Mouse (Mus musculus): ENCODE results near the gene Sbds. TPM values are rescaled to one million over a fixed set of nuclear protein-coding genes. Genes with fewer than 3 reads are reported as not detected.

Gene Sbds
- polyA plus RNA-seq, 1 experiment: 24.2 TPM

DNA sequence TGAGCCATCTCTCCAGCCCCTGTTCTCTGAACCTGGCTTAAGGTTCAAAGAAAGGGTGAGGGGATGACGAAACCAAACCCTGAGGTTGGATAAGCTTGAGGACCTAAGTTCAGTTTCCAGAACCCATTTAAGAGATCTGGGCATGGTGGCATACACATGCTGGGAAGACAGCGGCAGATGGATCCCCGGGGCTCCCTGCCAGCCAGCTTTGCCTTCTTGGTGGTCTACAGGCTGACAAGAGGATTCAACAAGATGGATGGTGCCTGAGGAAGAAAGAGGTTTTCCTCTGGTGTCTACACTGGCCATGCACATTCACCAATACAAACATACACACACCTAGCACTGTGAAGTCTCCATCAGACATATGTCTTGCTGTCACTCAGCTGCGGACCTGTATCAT is 37.6 kb upstream of the Sbds start:
- H3K27ac ChIP-seq (ENCODE audit: insufficient read depth, low read depth, low read length): no peak overlapping the region
- no peaks in the 10 kb centered on the region for H3K27me3 ChIP-seq (ENCODE audit: control insufficient read depth, insufficient read depth, low read length)
- TF ChIP-seq POLR2A (IDR thresholded peaks at IDR 0.05; ENCODE audit: low read depth, low read length) (no peak), CTCF (IDR thresholded peaks at IDR 0.05; ENCODE audit: extremely low read depth, insufficient read length, insufficient replicate concordance, low read depth, low read length) (no peak)
- no peak overlapping the region for H3K4me3 ChIP-seq (ENCODE audit: low read depth, low read length)
- 93% methylated on average over 4 of the region's 4 CpGs for WGBS
- H3K36me3 ChIP-seq (ENCODE audit: control insufficient read depth, insufficient read depth, low read length): peaks cover 25% of the 10 kb centered on the region
- no peaks in the 10 kb centered on the region for H3K4me1 ChIP-seq (ENCODE audit: control insufficient read depth, insufficient read depth, insufficient read length, low read length)

DNA sequence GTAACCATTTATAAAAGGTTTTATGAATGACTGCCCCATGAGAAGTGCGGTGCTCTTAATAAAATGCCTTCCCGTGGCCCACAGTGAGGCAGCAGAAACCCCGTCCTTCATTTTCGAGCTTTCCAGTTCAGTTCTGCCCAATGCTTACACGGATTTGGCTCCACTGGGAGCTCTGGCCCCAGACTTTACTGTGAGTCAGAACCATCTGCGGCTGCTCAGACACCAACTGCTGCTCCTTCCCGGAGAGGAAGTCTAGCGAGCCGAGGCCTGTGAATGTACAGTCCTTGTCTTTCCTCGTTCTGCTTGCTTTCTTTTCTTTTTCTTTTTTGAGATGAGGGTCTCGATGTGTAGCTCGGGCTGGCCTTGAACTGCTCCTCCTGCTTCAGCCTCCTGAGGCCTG is 35.4 kb upstream of the Sbds start:
- Histone ChIP-seq H3K27ac (ENCODE audit: insufficient read depth, low read depth, low read length) (no peak overlapping the region), H3K4me1 (ENCODE audit: control insufficient read depth, insufficient read depth, insufficient read length, low read length) (no peaks in the 10 kb centered on the region), H3K4me3 (ENCODE audit: low read depth, low read length) (no peak overlapping the region), H3K27me3 (ENCODE audit: control insufficient read depth, insufficient read depth, low read length) (no peaks in the 10 kb centered on the region), H3K36me3 (ENCODE audit: control insufficient read depth, insufficient read depth, low read length) (peaks cover 18% of the 10 kb centered on the region)
- no peak for TF ChIP-seq CTCF (IDR thresholded peaks at IDR 0.05; ENCODE audit: extremely low read depth, insufficient read length, insufficient replicate concordance, low read depth, low read length)
- 94% methylated on average over 12 of the region's 12 CpGs for WGBS

DNA sequence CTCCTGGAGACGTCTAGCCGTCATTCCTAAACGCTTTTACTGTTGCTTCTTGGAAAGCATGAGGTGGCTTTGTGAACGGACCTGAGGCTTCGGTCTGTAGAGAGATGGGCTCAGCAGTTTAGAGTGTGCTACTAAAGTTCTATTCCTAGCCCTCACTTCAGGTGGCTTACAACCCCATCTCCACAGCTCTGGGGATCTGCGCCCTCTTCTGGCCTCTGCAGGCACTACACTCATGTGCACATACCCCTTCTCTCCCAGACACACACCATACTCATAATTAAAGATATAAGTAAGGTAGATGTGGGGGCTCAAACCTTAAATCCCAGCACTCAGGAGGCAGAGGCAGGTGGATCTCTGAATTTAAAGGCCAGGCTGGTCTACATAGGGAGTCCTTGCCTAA is 34.9 kb upstream of the Sbds start:
- no peaks in the 10 kb centered on the region for H3K27me3 ChIP-seq (ENCODE audit: control insufficient read depth, insufficient read depth, low read length)
- TF ChIP-seq POLR2A (IDR thresholded peaks at IDR 0.05; ENCODE audit: low read depth, low read length): no peak
- TF ChIP-seq CTCF (IDR thresholded peaks at IDR 0.05; ENCODE audit: extremely low read depth, insufficient read length, insufficient replicate concordance, low read depth, low read length): peak; percentile 24; the same call in 1 of the 2 replicates
- no peaks in the 10 kb centered on the region for H3K4me1 ChIP-seq (ENCODE audit: control insufficient read depth, insufficient read depth, insufficient read length, low read length)
- peaks cover 18% of the 10 kb centered on the region for H3K36me3 ChIP-seq (ENCODE audit: control insufficient read depth, insufficient read depth, low read length)
- H3K27ac ChIP-seq (ENCODE audit: insufficient read depth, low read depth, low read length): no peak overlapping the region
- WGBS: 98% methylated on average over 6 of the region's 6 CpGs
- no peak overlapping the region for H3K4me3 ChIP-seq (ENCODE audit: low read depth, low read length)

DNA sequence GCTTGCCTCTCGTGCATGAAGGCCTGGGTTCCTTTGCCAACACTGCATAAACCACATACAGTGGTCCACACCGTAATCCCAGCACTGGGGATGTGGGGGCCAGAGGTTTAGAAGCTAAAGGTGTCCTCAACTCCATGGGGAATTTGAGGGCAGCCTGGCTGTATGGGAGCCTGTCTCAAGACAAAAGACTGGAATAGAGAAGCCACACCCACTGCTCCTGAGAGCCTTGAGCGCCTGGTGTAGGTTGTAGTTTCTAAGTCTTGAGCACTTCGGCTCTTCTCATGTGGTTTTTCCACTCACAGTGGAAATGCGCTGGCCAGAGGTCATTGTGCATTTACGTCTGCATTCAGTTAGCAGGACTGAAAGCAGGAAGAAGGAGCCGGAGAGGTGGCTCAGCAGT is 32.8 kb upstream of the Sbds start:
- TF ChIP-seq CTCF (IDR thresholded peaks at IDR 0.05; ENCODE audit: extremely low read depth, insufficient read length, insufficient replicate concordance, low read depth, low read length) (no peak), POLR2A (IDR thresholded peaks at IDR 0.05; ENCODE audit: low read depth, low read length) (no peak)
- H3K27ac ChIP-seq (ENCODE audit: insufficient read depth, low read depth, low read length): no peak overlapping the region
- 93% methylated on average over 7 of the region's 7 CpGs for whole genome bisulfite sequencing
- no peaks in the 10 kb centered on the region for H3K27me3 ChIP-seq (ENCODE audit: control insufficient read depth, insufficient read depth, low read length)
- H3K36me3 ChIP-seq (ENCODE audit: control insufficient read depth, insufficient read depth, low read length): peaks cover 23% of the 10 kb centered on the region
- no peaks in the 10 kb centered on the region for H3K4me1 ChIP-seq (ENCODE audit: control insufficient read depth, insufficient read depth, insufficient read length, low read length)
- no peak overlapping the region for H3K4me3 ChIP-seq (ENCODE audit: low read depth, low read length)

DNA sequence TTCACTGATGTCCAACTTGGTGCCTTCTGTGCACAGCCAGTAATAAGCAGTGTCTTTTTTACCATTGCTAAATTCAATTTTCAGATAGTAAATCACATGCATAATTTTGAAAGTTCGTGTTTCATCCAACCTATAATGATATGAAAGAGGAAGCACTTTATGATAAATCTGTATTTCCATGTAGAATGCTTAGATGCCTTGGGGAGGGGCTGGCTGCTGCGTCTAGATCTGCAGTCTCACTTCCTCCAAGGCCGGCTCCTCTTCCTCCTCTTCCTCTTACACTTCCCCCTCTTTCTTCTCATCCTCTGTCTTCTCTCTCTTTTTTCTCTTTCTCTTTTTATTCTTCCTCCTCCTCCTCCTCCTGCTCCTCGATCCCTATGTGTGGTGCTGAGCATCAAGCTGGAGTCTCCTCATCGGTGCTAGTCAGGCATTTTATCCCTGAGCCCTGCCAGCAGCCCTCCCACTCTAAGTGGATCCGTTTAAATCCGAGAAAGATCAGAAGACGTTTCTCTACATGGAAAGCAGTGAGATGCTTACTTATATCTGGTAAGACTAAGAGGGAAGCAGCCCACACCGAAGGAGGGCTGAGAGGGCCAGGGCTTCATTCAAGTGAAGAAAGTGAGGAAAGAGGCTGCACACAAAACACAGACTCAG is 27.9 kb upstream of the Sbds start:
- Histone ChIP-seq H3K4me3 (ENCODE audit: low read depth, low read length) (no peak overlapping the region), H3K4me1 (ENCODE audit: control insufficient read depth, insufficient read depth, insufficient read length, low read length) (no peaks in the 10 kb centered on the region), H3K27me3 (ENCODE audit: control insufficient read depth, insufficient read depth, low read length) (no peaks in the 10 kb centered on the region), H3K36me3 (ENCODE audit: control insufficient read depth, insufficient read depth, low read length) (peaks cover 31% of the 10 kb centered on the region), H3K27ac (ENCODE audit: insufficient read depth, low read depth, low read length) (no peak overlapping the region)
- WGBS: 94% methylated on average over 9 of the region's 9 CpGs
- TF ChIP-seq POLR2A (IDR thresholded peaks at IDR 0.05; ENCODE audit: low read depth, low read length) (no peak), CTCF (IDR thresholded peaks at IDR 0.05; ENCODE audit: extremely low read depth, insufficient read length, insufficient replicate concordance, low read depth, low read length) (no peak)

DNA sequence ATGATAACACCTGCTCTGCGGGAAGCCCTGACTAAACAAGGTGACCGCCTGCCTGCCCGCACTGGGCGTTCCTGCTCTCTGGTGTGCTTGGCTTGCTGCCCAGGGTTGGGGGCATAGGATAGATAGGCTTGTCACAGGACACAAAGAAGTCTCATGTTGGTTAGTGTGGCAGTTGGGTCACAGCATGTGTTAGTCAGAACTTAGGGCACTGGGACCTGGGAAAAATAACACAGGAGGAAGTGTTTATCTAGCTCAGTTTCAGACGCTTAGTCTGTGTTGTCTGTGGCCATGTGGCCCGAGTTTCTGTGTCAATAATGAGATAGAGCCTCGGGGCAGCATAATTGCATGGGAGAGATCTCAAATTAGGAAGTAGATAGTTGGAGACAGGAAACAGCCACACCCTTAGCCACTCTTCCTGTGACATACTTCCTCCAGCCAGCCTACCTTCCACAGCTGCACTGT is 22.7 kb upstream of the Sbds start:
- H3K4me1 ChIP-seq (ENCODE audit: control insufficient read depth, insufficient read depth, insufficient read length, low read length): no peaks in the 10 kb centered on the region
- no peak for TF ChIP-seq POLR2A (IDR thresholded peaks at IDR 0.05; ENCODE audit: low read depth, low read length)
- TF ChIP-seq CTCF (IDR thresholded peaks at IDR 0.05; ENCODE audit: extremely low read depth, insufficient read length, insufficient replicate concordance, low read depth, low read length): no peak
- no peak overlapping the region for H3K27ac ChIP-seq (ENCODE audit: insufficient read depth, low read depth, low read length)
- H3K27me3 ChIP-seq (ENCODE audit: control insufficient read depth, insufficient read depth, low read length): no peaks in the 10 kb centered on the region
- H3K36me3 ChIP-seq (ENCODE audit: control insufficient read depth, insufficient read depth, low read length): peaks cover 36% of the 10 kb centered on the region
- 67% methylated on average over 7 of the region's 7 CpGs for WGBS
- no peak overlapping the region for H3K4me3 ChIP-seq (ENCODE audit: low read depth, low read length)

DNA sequence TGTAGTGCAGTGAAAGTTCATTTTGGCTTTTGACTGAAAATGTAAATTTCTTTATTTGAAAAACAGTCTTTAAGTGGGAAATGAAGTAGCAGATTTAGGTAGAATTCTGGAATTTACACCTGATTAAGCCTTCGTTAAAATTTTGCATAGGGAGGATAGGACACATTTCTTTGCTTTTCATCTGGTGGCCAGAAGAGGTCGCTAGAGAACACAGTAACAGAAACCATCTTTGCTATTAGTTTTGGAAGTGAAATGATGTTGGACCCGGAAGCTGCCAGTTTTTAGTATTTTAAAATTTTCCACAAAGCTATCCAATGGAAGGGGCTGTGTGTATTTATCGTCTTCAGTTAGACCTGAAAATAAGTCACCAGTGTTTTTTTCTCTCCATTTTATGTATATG is 20.2 kb upstream of the Sbds start:
- no peak for TF ChIP-seq POLR2A (IDR thresholded peaks at IDR 0.05; ENCODE audit: low read depth, low read length)
- no peak for TF ChIP-seq CTCF (IDR thresholded peaks at IDR 0.05; ENCODE audit: extremely low read depth, insufficient read length, insufficient replicate concordance, low read depth, low read length)
- no peak overlapping the region for H3K4me3 ChIP-seq (ENCODE audit: low read depth, low read length)
- no peak overlapping the region for H3K27ac ChIP-seq (ENCODE audit: insufficient read depth, low read depth, low read length)
- 43% methylated on average over 4 of the region's 4 CpGs for WGBS
- H3K4me1 ChIP-seq (ENCODE audit: control insufficient read depth, insufficient read depth, insufficient read length, low read length): no peaks in the 10 kb centered on the region
- H3K27me3 ChIP-seq (ENCODE audit: control insufficient read depth, insufficient read depth, low read length): no peaks in the 10 kb centered on the region
- peaks cover 30% of the 10 kb centered on the region for H3K36me3 ChIP-seq (ENCODE audit: control insufficient read depth, insufficient read depth, low read length)
